Mouse (Mus musculus) lung, embryonic 15.5 days (tissue): Measurements from ENCODE around the gene Olfr1330. TPM values are rescaled to one million over a fixed set of nuclear protein-coding genes. Genes with fewer than 3 reads are reported as not detected.
"Not testable (repeated sequence)": the region's sequence is repeated elsewhere in the genome, so short reads cannot be mapped to it uniquely, and the experiment has no call there.

Experiments used
- ATAC-seq: fragments of 200-750 bp; cut with Nextera tagmentation; 2 replicates; pipeline ENCODE4 v1.8.0; 2017; ENCODE audit warnings: moderate number of reproducible peaks, borderline replicate concordance; ENCODE audit not compliant: low FRiP score, low TSS enrichment; ENCODE audit errors: extremely low read depth
- H3K27ac ChIP-seq: fragments of 300-500 bp; sonication (generic); 2 replicates; pipeline ENCODE4 v1.5.1; 2015; ENCODE audit warnings: moderate library complexity, mild to moderate bottlenecking, inconsistent platforms
- H3K27me3 ChIP-seq: fragments of 300-500 bp; sonication (generic); 2 replicates; pipeline ENCODE4 v1.6.1; 2015; ENCODE audit warnings: inconsistent platforms
- H3K36me3 ChIP-seq: fragments of 300-500 bp; sonication (generic); 2 replicates; pipeline ENCODE4 v1.6.1; 2015; ENCODE audit warnings: inconsistent platforms
- H3K4me1 ChIP-seq: fragments of 300-500 bp; sonication (generic); 2 replicates; pipeline ENCODE4 v1.6.1; 2015; ENCODE audit warnings: inconsistent platforms
- H3K4me2 ChIP-seq: fragments of 300-500 bp; sonication (generic); 2 replicates; pipeline ENCODE4 v1.6.1; 2015; ENCODE audit warnings: inconsistent platforms, mild to moderate bottlenecking, moderate library complexity
- H3K4me3 ChIP-seq: fragments of 300-500 bp; sonication (generic); 2 replicates; pipeline ENCODE4 v1.5.1; 2015; ENCODE audit warnings: mild to moderate bottlenecking, inconsistent platforms
- H3K9ac ChIP-seq: fragments of 300-500 bp; sonication (generic); 2 replicates; pipeline ENCODE4 v1.6.1; 2015; ENCODE audit warnings: inconsistent platforms
- H3K9me3 ChIP-seq: fragments of 300-500 bp; sonication (generic); 2 replicates; pipeline ENCODE4 v1.6.1; 2016; ENCODE audit warnings: inconsistent platforms
- WGBS: fragments of 180-500 bp; shearing (Covaris S2); methylation state at CpG from one replicate; pipeline ENCODE4 v1.1.7; 2015; 5-methylcytosine and 5-hydroxymethylcytosine counted together
- polyA plus RNA-seq: library from polyadenylated mRNA; unstranded; fragments of >200 nt; fragmentation: Nextera tagmentation; extraction: Ambion mirVana; gene quantifications from 2 replicates; pipeline ENCODE4 v1.2.1, GENCODE M21; 2015

Olfr1330 gene
- polyA plus RNA-seq = not detected in 2 replicates

DNA sequence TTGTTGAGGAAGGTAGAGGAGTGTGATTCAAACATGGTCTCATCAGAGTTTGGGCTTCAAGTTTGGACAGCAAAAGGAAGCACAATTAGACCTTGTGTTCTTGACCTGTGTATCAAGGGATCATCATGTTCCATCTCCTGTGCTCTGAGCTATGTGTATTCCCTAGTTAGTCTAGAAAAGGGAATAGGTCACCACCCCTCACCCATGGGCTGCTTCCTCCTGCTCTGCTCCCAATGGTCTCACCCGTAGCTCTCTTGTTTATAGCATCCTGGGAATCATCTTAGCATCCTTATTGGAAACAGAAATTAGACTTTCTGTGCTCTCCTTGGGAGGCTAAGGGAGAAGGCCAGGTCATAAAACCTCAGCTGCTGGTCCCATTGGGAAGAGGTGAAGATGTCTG, at the start of gene Olfr1330:
Gene Olfr1330 (plus strand): TSS at position 301 of the 400 bp plus-strand sequence.
- H3K4me2 ChIP-seq = no peak within 1 kb of the TSS
- H3K9me3 ChIP-seq = no peaks in the 10 kb centered on the region
- H3K4me3 ChIP-seq = no peak within 1 kb of the TSS
- 68% methylated on average over 1 of the region's 1 CpGs for WGBS
- ATAC-seq = no peak
- H3K27me3 ChIP-seq = no peaks in the 10 kb centered on the region
- no peaks in the 10 kb centered on the region for H3K4me1 ChIP-seq
- H3K27ac ChIP-seq = no peak within 1 kb of the TSS
- no peaks in the 10 kb centered on the region for H3K36me3 ChIP-seq
- no peak within 1 kb of the TSS for H3K9ac ChIP-seq

DNA sequence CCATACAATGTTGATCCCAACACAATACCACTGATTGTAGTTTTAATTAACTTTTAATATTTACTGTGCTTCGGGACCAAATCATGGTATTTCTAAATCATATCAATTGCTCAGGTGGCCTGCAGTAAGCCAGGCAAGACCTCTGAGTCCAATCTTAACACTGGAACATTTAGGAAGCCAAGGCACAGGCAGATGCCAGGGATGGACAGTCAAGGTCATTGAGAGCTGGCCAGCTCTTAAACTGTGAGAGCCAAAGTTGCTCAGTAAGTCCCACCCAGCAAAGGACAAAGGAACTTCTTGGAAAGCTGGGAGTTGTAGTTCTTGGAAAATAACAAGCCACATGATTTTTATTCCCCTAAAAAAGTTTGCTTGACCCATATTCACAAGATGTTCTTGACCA, 26.6 kb upstream of the Olfr1330 start:
- H3K4me2 ChIP-seq = no peak overlapping the region
- H3K36me3 ChIP-seq = no peaks in the 10 kb centered on the region
- H3K27me3 ChIP-seq = no peaks in the 10 kb centered on the region
- no peaks in the 10 kb centered on the region for H3K4me1 ChIP-seq
- no peak for ATAC-seq
- no peak overlapping the region for H3K27ac ChIP-seq
- H3K4me3 ChIP-seq = no peak overlapping the region
- no peaks in the 10 kb centered on the region for H3K9me3 ChIP-seq
- 79% methylated on average over 1 of the region's 1 CpGs for WGBS
- no peak overlapping the region for H3K9ac ChIP-seq

DNA sequence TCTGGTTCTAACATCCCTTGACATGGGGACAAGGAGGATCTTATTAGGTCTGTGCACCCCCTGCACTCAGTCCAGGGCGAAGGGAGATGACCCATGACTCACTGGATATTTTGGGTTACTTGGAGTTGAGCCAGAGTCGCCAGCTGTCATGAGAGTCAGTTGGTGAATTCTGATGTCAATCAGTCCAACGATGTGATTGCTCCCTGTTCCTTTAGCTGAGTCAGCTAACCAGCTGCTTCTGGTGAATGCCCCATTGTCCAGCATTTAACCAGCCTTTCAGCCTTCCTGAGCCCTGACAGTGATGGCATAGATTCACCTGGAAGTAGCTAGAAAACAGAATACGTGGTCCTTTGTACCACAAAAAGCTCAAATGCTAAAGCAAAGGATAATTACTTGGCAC, 25.7 kb upstream of the Olfr1330 start:
- Histone ChIP-seq H3K4me2 (no peak overlapping the region), H3K9me3 (no peaks in the 10 kb centered on the region), H3K36me3 (no peaks in the 10 kb centered on the region), H3K27ac (no peak overlapping the region), H3K9ac (no peak overlapping the region), H3K4me3 (no peak overlapping the region), H3K27me3 (no peaks in the 10 kb centered on the region), H3K4me1 (no peaks in the 10 kb centered on the region)
- ATAC-seq = no peak
- WGBS = 70% methylated on average over 4 of the region's 4 CpGs

DNA sequence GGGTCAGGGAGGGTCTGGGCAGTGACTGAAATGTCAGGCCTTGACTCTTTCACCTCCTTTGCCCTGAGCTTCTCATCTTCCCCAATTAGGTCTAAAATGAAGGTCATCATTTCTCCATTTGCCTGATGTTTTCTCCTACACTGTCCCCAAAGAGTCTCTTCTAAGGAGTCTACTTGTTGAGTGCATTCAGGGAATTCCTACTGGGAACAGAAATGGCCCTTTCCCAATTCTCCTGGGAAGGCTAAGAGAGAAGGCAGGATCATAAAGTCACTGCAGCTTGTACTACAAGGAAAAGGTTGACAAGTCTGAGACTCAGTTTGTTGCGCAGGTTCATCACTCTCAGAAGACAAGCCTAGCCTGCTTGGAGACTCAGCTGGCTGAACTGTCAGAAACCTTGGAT, 24.0 kb upstream of the Olfr1330 start, which contains the start of gene Olfr1331:
Gene Olfr1331 (plus strand): TSS at position 301 of the 400 bp plus-strand sequence.
- Histone ChIP-seq H3K4me2 (no peak within 1 kb of the TSS), H3K4me3 (no peak within 1 kb of the TSS), H3K27me3 (no peaks in the 10 kb centered on the region), H3K9me3 (no peaks in the 10 kb centered on the region), H3K36me3 (no peaks in the 10 kb centered on the region), H3K27ac (no peak within 1 kb of the TSS), H3K9ac (no peak within 1 kb of the TSS), H3K4me1 (no peaks in the 10 kb centered on the region)
- 91% methylated on average over 1 of the region's 1 CpGs for WGBS
- ATAC-seq = no peak

DNA sequence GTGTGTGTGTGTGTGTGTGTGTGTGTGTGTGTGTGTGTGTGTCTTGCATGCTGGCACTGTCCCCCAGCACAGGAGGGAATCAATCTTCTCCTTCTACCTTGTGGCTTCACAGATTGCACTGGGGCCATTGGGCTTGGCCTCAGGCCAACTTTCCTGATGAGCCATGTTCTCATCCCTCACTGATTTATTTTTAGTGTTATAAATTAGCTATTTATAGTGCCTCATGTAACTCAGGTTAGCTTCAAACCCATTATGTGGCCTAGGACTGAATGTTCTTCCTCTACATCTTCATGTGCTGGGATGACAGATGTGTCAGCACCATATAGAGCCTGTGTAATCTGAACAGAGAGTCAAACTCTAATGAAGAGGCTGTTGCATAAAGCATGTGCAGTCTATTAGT, 20.8 kb upstream of the Olfr1330 start:
- Histone ChIP-seq H3K9me3 (no peaks in the 10 kb centered on the region), H3K27ac (no peak overlapping the region), H3K27me3 (no peaks in the 10 kb centered on the region), H3K36me3 (no peaks in the 10 kb centered on the region), H3K9ac (no peak overlapping the region), H3K4me2 (no peak overlapping the region), H3K4me3 (no peak overlapping the region), H3K4me1 (no peaks in the 10 kb centered on the region)
- no peak for ATAC-seq

DNA sequence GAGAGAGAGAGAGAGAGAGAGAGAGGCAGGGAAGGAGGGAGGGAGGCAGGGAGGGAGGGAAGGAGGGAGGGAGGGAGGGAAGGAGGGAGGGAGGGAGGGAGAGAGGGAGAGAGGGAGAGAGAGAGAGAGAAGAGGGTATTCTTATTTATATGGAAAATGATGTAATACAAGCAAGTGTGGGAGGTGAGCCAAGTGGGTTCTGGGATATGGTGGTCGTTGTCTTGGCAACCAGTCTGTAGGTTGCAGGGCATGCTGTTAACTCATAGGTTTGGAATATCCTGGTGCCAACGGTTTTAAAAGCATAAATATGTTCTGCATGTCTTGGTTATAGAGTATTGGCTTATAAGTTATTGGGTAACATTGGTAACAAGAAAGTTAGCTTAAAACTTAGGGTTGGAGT, 13.6 kb downstream of the Olfr1330 start:
- 64% methylated on average over 2 of the region's 2 CpGs for WGBS
- H3K4me1 ChIP-seq = no peaks in the 10 kb centered on the region
- ATAC-seq = no peak
- no peak overlapping the region for H3K27ac ChIP-seq
- H3K36me3 ChIP-seq = no peaks in the 10 kb centered on the region
- H3K9ac ChIP-seq = no peak overlapping the region
- no peak overlapping the region for H3K4me2 ChIP-seq
- no peaks in the 10 kb centered on the region for H3K9me3 ChIP-seq
- H3K27me3 ChIP-seq = no peaks in the 10 kb centered on the region
- H3K4me3 ChIP-seq = no peak overlapping the region

DNA sequence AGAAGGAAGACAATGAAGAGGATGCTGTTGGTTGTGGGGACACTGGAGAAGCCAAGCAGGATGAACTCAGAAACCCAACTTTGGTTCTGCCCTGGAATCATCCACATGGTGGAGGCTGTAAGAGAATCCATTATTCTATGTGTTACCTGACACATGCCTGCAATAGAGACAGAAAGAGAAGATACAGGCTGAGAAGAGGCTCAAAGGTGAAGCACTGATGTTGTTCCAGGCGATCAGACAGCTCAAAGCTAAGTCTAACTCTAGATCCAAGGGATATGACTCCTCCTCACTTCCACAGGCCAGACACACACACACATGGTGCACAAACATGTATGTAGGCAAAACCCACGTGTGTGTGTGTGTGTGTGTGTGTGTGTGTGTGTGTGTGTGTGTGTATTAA, 29.0 kb downstream of the Olfr1330 start, which contains the start of gene Olfr1329:
Gene Olfr1329 (minus strand): TSS at position 101 of the 400 bp plus-strand sequence.
- not testable (repeated sequence) for H3K9ac ChIP-seq, H3K36me3 ChIP-seq, H3K27ac ChIP-seq, H3K4me2 ChIP-seq, H3K4me1 ChIP-seq, ATAC-seq, H3K27me3 ChIP-seq, H3K4me3 ChIP-seq, H3K9me3 ChIP-seq
- WGBS = 56% methylated on average over 2 of the region's 2 CpGs

DNA sequence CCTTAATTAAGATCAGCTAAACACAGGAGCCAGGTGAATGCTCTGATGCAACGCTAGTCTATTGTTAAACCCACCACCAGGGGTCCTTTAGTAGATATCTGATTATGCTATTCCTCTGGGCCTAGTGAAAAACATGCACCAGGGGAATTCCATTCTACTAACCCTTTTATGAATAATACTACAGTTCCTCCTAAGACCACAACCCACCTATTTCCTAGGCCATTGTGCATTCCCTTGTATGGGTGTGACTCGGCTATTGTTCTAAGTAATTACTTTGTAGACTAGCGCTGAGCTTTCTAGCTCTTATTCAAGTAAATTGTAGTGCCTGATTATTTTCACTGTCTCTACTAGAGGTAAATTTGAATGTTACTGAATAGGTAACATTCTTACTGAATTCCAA, 42.9 kb downstream of the Olfr1330 start:
- H3K9ac ChIP-seq, H3K4me3 ChIP-seq, H3K9me3 ChIP-seq, H3K4me1 ChIP-seq, H3K27me3 ChIP-seq, H3K36me3 ChIP-seq, ATAC-seq, H3K27ac ChIP-seq, H3K4me2 ChIP-seq: not testable (repeated sequence)
- WGBS = 77% methylated on average over 3 of the region's 3 CpGs

DNA sequence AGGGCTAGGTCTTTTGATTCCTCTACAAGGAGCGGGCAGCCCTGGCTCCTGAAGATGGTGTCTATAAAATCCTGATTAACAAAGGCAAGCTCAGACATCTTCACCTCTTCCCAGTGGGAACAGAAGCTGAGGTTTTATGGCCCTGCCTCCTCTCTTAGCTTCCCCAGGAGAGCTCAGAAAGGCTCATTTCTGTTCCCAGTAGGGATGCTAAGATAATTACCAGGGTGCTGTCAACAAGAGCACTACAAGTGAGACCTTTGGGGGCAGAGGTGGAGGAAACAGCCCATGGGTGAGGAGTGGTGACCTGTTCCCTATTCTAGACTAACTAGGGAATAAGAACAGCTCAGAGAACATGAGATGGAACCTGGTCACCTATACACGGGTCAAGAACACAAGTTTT, 50.1 kb downstream of the Olfr1330 start, which contains the start of gene Olfr1328:
Gene Olfr1328 (minus strand): TSS at position 101 of the 400 bp plus-strand sequence.
- Histone ChIP-seq H3K4me2 (no peak within 1 kb of the TSS), H3K27ac (no peak within 1 kb of the TSS), H3K36me3 (no peaks in the 10 kb centered on the region), H3K9ac (no peak within 1 kb of the TSS), H3K4me3 (no peak within 1 kb of the TSS), H3K9me3 (no peaks in the 10 kb centered on the region), H3K4me1 (no peaks in the 10 kb centered on the region), H3K27me3 (no peaks in the 10 kb centered on the region)
- no peak for ATAC-seq
- WGBS = 62% methylated on average over 2 of the region's 2 CpGs

Other genes starting within 250 kb of the Olfr1330 start
- not detected in 2 replicates for gene Olfr62, start 229.6 kb upstream of the Olfr1330 start, polyA plus RNA-seq
- 0.69 and 0.78 TPM in 2 replicates for gene Olfr1342, start 195.8 kb upstream of the Olfr1330 start, polyA plus RNA-seq
- gene Olfr1341, start 185.1 kb upstream of the Olfr1330 start, polyA plus RNA-seq = not detected in 2 replicates
- not detected in 2 replicates for gene Olfr1340, start 168.5 kb upstream of the Olfr1330 start, polyA plus RNA-seq
- not detected in 2 replicates for gene Olfr1339, start 156.4 kb upstream of the Olfr1330 start, polyA plus RNA-seq
- gene Olfr1338, start 129.9 kb upstream of the Olfr1330 start, polyA plus RNA-seq = not detected in 2 replicates
- gene Olfr1337, start 106.0 kb upstream of the Olfr1330 start, polyA plus RNA-seq = not detected in 2 replicates
- not detected in 2 replicates for gene Olfr1335, start 78.7 kb upstream of the Olfr1330 start, polyA plus RNA-seq
- not detected in 2 replicates for gene Olfr1333, start 52.3 kb upstream of the Olfr1330 start, polyA plus RNA-seq
- gene Olfr1331, start 23.9 kb upstream of the Olfr1330 start, polyA plus RNA-seq = not detected in 2 replicates
- not detected in 2 replicates for gene Olfr1329, start 28.9 kb downstream of the Olfr1330 start, polyA plus RNA-seq
- gene Olfr1328, start 50.0 kb downstream of the Olfr1330 start, polyA plus RNA-seq = not detected in 2 replicates
- not detected in 2 replicates for gene Lao1, start 73.0 kb downstream of the Olfr1330 start, polyA plus RNA-seq
- 83.6 and 87.2 TPM in 2 replicates for gene Slc2a1, start 220.1 kb downstream of the Olfr1330 start, polyA plus RNA-seq